Mouse (Mus musculus): ENCODE data around the gene Smyd5. TPM values are rescaled to one million over a fixed set of nuclear protein-coding genes. Genes with fewer than 3 reads are reported as not detected.

The Smyd5 gene
- total RNA-seq (2021), result 10 to 100 TPM; 17.1 to 19.6 TPM

DNA sequence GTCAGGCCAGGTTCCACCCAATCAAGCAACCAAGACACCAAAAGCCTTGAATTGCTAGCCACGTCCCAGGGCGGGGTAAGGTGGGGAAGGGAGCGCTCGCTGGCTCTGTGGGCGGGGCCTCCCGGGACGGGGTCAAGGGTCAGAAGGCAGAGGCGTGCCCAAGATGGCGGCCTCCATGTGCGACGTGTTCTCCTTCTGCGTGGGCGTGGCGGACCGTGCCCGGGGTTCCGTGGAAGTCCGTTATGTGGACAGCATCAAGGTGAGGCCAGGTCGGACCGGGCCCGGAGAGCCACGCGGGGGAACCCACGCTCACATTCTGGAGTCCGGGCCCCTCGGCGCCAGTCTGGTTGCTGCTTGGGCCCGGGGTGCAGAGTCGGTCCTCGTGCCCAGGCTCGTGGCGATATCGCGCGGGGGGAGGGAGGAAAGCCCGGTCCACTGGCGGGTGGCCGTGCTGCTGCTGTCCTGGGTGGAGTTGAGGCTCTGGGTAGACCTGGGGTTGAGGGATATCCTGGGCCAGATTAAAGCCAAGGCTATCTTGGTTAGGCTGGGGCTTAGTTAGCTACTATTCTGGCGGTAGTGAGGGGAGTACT, at the start of gene Smyd5:
TSS of gene Smyd5 (plus strand) at position 148 of the 590 bp plus-strand sequence.
- peak; percentile 88 for DNase-seq

DNA sequence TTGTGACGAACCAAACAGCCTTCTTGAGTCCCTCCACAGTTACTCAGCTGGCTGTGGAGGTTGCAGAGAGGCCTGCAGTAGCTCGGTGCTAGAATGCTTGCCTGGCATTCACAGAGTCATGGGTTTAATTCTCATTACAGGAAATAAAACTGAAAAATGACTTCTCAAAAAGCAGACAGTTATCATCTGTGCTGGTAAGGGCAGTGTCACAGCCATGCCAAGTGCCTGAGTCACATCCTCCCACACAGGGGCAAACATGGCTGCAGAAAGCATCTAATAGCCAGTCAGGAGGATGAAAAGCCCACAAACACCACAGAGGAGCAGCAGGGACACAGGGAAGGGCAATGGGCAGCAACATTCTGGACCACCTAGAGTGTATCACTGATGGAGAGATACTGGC, 49.0 kb upstream of the Smyd5 start:
- no peak for DNase-seq

DNA sequence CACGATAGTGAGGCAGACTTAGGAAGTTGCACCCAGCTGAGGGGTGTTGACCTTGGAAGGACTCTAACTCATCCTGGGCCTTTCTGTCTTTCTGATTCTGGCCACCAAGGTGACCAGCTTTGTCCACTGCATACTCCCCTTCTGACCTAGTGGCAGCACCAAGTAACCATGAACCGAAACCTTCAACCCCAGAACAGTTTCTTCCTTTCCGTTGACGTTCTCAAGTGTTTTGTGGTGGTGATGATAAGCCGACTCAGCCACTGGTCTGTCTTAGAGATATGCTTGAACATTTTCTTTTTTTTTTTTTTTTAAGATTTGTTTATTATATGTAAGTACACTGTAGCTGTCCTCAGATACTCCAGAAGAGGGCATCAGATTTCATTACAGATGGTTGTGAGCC, 43.2 kb upstream of the Smyd5 start:
- DNase-seq, result no peak

DNA sequence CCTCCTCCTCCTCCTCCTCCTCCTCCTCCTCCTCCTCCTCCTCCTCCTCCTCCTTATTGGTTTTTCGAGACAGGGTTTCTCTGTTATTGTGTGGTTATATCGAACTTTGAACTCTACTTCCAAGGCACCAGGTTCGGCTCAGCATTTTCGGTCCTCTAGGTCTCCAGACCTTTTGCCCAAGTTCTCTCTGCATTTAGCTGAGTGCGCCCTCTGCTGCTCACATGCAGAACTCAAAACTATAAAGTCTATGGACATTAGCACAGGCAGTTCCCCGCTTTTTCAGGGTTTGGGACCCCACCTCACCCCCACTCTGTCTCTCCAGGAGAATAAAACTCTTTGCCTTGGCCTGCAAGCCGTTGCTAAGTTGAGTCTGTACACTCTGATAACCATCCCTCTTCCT, 40.0 kb upstream of the Smyd5 start:
- peak; percentile 82 for DNase-seq

DNA sequence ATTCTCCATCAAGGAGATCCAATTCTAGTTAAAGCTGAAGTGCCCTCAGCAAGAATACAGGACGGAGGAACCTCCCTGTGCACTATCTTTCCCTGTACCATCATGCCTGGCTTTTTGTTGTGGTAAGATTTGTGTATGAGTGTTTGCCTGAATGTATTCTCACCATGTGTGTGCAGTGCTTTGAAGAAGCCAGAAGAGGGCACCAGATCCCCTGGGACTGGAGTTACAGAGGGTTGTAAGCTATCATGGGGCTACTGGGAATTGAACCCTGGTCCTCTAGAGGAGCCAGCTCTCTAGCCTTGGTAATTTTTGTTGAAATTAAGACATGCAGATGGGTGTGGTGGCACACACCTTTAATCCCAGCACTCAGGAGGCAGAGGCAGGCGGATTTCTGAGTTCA, 36.4 kb upstream of the Smyd5 start:
- DNase-seq, result no peak

DNA sequence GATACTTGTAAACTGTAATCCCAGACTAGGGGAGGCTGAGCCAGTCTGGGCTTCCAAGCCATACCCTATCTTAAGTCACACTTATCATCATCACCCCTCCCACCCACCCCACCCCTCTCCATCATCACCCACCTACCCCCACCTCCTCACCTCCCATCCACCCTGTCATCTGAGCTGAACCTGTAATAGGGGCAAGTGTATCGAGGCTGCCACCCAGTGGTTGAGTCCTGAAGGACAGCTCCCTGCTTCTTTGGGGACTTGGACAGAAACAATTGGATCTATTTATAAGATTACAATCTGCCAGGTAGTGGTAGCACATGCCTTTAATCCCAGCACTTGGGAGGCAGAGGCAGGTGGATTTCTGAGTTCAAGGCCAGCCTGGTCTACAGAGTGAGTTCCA, 34.6 kb upstream of the Smyd5 start:
- peak; percentile 56 for DNase-seq

DNA sequence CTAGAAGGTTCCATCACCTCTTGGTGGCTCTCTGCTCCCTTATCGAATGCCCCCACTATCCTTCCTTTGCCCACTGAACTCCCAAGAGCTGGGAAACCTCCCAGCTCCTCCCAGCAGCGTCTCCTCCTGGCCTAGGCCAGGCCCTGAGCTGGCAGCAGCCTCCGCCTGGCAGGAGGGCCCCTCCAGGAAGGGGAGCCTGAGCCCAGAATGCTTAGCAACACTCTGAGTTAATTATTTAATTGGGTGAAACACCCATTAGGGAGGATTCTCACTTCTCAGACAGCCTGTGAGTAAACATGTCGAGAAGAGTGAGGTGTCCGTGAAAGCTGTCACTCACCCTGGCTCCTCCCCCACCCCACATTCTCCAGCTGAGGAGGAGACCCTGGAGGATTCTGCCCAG, 32.1 kb upstream of the Smyd5 start:
- no peak for DNase-seq

DNA sequence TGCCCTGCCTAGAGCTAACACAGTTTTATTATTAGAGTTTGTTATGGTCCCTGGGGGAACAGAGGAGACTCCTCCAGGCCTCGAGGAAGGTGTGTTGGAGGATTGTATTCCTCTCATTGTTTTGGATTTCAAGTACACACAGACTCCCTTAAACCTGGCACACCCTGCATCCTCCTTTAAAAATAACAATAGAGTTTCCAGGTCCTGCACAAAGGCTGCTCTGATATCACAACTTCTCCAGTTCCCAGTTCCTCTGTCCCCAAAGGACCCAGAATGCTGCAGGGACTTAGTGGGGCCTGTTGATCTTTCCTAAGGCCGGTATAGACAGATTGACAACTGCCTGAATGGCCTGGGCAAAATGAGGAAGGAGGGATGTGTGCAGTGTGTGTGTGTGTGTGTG, 29.2 kb upstream of the Smyd5 start:
- DNase-seq, result peak; percentile 24

DNA sequence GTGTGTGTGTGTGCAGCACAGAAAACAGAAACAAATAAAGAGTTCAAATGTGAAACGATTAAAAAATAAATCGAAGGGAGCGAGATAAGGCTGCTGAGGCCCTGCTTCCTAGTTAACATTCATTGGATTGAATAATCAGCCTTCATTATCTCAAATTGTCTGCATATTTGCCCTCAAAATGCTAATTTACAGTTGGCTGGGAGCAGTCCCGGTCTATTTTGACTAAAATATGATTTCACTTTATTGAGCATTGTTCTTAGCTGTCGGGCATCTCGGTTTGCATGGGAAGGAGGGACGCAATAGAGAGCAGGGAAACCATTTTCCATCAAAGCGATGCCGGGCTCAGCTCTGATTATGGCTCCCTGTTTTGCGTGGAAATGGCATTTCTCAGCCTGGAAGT, 28.8 kb upstream of the Smyd5 start:
- no peak for DNase-seq

DNA sequence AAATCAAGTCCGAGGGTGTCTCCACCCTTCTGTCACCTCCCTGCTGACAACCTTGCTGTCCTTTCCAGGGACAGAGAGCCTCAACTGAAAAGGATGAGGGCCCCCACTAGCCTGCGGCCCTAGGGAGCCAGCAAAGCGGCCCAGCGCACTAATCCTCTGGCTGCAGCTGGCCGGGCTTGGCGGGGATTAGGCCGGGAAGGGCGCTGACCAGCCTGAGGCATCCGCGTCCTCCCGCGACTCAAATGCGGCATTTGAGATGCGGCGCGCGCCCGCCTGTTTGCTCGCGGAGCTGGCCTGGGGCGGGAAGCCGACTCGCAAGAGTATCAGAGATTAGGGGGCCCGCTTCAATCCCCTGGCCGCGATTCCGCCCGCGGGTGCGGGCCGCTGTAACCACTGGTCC, 22.8 kb upstream of the Smyd5 start:
- DNase-seq, result peak; percentile 23

DNA sequence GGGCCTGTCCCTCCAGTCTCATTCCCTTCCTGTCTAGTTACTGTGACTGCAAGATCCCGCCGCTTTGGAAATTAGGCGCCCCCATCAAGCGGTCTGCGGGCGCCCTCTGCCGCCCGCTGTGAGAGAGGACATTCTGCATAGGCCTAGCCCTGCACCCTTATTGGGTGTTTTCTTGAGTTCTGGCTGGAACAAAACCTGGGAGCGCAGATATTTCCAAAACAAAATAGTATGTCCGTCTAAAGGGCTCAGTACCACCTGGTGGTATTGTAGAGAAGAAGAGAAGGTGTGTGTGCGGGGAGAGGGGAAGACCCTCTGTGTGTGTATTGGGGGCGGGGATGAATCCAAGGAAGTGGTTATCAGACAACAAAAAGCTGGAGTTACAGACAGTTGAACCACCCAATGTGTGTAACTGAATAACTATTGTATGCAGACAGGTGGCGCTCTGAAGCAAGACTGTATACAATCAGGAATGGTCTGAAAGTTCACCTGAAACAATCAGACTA, 21.0 kb upstream of the Smyd5 start:
- DNase-seq, result peak; percentile 78

DNA sequence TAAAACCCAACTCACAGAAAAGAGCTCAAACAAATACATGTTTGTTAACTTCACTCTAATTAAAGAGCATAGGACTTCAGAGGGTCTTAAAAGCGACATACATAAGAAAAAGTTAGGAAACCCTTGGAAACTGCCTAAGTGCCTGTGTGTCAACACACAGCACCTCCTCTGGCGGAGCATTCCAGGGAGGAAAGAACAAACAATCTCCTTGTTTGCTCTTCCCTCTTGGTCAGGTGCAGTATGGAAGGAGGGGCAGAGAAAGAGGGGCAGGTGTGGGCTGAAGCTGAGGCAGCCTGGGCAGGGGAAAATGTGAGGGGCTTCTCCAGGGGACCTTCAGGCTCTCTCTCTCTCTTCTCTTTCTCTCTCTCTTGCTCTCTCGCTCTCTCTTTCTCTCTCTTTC, 16.0 kb upstream of the Smyd5 start:
- DNase-seq, result no peak

DNA sequence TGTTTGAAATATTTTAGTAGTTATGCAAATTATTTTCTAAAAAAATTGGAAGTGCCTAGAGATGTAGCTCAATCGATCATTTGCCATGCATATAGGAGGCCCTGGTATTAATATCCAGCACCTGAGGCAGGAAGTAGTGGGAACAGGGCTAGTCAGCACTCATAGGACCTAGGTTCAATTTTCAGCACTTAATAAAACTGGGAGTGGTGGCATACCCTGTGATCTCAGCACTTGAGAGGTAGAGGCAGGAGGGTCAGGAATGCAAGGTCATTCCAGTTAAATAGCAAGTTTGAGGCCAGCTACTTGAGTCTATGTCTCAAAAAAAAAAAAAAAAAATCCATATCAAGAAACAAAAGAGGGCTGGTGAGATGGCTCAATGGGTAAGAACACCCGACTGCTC, 12.6 kb upstream of the Smyd5 start:
- no peak for DNase-seq

DNA sequence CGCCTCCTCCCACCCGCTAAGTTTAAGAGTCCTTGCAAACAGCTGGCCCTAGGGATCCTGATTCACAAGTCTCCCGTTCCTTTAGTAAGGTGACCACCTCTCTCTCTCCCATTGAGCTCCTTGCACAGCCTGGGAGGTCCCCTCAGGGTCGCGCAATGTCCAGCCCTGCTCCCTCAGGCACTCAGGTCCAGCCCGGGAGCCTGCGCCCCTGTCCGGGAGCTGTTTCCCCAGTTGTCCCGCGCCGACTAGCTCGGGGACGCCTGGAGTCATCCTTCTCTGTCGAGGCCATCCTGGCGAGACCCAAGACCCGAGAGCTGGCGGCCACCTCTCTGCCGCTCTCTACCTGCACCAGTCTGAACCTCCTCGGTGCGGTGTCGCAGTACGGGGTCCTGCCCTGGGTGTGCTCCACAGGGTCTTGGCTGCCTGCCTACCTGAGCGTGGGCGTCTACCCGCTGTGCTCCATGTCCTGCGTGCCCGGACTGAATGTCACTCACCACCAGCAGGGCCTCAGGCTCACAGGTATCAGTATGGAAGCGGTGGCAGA, 7.9 kb upstream of the Smyd5 start, which contains the start of gene Noto:
TSS of gene Noto (plus strand) at position 51 of the 544 bp plus-strand sequence.
- DNase-seq, result no peak

DNA sequence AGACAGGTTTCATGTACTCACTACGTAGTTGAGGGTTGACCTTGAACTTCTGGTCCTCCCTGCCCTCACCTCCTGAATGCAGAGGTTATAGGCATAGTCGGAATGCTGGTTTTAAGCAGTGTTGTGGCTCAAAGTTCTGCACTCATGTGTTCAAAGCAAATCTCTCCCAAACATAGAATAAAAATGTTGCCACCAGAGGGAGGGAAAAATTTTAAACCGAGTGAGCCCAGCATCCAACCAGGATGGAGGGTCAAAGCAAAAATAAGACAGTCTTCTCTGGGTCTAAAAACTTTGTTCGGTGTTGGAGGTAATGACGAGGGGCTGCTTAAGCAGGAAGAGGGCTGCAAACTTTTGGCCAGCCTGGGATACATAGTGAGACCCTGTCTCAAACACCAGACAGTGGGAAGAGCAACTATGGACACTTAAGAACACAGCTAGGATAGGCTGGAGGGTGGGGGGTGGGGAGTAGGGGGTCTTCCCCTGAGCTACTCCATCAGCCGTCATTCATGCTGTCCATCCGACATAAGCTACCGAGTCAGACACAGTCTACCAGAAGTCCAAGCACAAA, 431 bp upstream of the Smyd5 start:
- no peak for DNase-seq

DNA sequence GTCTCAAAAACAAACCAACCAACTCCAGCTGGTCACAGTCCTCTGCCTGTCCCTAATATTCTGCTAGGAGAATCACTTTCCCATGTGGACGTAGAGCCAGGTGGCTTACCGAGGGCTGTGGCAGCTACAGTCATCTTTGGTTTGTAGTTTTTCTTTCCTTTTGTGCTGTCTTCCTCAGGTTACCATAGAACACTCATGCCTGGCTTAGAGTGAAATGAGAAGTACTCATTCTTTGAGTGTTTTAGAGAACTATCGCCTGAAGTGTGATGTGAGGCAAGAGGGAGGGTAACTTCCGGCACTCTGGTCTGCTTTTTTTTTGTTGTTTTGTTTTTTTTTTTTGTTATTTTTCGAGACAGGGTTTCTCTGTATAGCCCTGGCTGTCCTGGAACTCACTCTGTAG, 2.1 kb downstream of the Smyd5 start:
- no peak for DNase-seq

DNA sequence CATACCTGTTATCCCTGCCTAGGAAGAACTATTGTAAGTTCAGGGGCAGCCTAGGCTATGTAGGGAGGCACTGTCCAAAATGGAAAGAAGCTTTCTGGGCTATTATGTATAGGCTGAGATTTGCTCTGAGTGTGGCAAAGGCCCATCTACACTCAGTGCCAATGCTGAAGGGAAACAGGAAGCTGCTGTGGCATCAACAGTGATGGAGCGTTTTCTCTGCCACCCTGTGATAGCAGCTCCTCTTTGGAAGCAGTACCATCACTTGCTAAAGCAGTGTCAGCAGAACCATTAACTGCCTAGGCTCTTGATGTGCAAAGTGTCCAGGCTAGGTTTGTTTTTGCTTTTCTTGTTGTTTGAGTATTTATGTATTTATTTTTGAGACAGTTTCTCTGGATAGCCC, 4.4 kb downstream of the Smyd5 start:
- DNase-seq, result no peak

DNA sequence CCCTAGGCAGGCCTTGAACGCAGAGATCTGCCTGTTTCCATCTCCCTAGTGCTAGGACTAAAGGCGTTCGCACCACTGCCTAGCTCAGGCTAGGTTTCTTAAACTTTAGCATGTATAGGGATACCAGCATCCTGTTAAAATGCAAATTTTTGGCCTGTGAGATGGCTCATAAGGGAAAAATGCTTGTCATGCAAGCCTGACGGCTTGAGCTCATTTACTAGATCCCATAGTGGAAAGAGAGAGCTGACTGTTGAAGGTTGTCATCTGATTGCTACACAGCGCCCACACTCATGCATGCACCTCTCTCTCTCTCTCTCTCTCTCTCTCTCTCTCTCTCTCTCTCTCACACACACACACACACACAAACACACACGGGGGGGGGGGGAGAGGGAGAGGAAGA, 4.8 kb downstream of the Smyd5 start:
- DNase-seq, result no peak

DNA sequence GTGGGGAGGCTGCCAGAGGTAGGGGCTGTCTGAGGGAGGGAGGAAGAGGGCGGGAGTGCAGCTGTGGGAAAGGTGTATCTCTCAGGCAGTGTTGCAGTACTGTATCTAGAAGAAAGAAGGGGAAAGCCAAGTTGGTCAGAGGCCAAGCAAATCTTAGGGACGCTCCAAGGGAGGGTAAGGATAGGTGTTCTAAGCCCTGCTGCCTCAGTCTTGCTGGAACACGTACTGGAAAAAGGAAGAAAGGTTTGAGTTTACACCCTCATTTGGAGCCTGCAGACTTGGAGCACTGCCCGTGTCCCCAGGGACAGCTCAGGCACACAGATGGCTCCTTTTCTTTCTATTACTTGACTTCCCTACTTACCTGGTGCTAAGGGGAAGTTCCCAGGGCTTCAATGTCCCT, 9.4 kb downstream of the Smyd5 start:
- DNase-seq, result no peak

DNA sequence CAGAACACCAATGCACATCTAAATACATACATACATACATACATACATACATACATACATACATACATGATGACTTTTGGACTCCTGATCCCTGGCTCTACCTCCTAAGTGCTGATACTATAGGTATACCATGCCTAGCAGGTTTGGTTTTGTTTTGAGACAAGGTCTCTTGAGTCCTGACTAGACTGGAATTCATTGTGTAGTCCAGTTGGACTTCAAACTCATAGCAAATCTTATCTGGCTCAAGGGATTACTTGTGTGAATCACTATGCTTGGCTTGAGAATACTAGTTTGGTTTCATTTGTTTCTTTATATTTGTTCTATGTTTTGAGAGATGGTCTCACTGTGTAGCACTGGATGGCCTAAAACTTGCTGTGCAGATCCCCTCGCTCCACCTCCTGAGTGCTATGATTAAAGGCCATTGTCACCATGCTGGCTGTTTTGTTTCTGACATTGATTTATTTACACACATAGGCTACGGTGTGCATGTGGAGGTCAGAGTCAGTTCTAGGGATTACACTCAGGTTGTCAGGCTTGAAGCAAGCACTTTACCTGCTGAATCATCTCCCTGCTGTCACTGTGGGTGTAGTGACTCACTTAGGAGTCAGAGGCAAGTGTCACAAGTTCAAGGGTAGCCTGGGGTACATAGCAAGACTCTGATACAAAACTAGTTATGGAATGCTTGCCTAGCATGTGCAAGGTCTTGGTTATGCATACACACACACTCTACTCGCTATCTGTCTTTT, 11.9 kb downstream of the Smyd5 start:
- no peak for DNase-seq

DNA sequence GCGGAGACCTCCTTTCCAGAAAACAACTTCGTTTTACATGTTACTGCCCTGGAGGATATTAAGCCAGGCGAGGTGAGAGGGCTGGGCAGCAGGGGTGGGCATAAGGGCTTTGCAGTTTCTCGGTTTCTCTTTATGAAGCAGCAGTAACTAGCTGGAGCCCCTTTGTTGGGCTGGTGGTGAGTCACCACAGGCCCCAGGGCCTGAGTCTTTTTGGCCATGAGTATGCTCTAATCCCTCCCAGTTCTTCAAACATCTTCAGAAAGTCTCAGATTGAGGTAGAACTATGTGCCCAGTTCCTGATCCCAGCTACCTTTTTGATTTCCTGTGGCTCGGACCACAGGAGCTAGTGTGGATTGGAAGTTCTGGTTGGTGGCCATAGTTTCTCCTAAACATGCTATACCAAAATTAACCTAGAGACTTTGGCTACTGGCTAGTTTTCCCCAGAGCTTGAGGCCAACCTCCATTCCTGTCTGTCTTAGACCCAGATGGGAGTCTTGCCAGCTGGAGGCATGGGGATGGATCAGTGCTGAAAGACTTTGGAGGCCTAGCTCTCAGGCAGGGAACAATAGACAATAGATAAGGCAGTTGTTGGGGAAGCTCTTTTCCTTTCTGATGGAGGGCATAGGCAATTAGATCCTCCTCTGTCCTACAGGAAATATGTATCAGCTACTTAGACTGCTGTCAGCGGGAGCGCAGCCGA, 12.6 kb downstream of the Smyd5 start:
- no peak for DNase-seq

DNA sequence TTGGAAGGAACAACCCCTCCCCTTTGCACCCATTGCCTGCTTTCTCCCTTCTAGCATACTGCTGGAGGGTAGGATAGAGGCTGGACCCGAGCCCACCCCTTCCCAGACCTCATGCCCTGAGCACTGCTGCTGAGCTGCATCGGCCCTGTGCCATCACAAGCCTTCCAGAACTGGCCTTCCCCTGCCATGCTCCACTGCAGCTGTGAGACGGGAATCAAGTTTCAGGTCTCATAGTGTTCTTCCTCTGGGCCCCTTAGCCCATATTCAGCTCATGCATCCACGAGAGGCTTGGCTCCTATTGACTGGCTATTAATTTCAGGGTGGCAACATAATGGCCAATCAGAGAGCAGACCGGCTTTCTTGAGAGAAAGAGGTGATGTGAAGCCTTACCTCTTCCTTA, 13.5 kb downstream of the Smyd5 start:
- no peak for DNase-seq

DNA sequence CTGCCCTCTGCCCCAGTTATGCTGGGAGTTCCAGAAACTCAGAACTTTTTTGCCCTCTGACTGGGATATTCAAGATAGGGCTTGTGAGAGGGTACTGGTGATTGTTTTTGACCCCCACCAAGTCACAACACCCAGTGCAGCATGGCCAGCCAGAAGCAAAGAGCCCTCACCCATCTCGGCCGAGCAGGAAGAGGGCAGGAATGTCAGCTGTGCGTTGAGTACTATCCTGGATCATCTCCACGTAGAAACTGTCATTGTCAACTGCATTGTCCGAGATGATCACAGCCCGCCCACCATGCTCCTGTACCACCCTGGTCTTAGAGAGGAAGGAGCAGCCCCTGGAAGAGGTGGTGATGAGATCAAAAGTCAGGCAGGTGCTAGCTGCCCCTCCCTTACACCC, 15.6 kb downstream of the Smyd5 start:
- no peak for DNase-seq
